Mouse (Mus musculus) stomach, embryonic 16.5 days (tissue): Measurements from ENCODE around the gene Zfp296. TPM values are rescaled to one million over a fixed set of nuclear protein-coding genes. Genes with fewer than 3 reads are reported as not detected.
A peak's percentile ranks its signal among the peaks of the same experiment; 100 is the strongest.

ENCODE experiments used
- ATAC-seq: fragments of 200-750 bp; cut with Nextera tagmentation; 2 replicates; pipeline ENCODE4 v1.8.0; 2017; ENCODE audit warnings: moderate number of reproducible peaks, moderate TSS enrichment; ENCODE audit not compliant: insufficient read depth, low FRiP score
- H3K27ac ChIP-seq: fragments of 300-500 bp; sonication (generic); 2 replicates; pipeline ENCODE4 v1.5.1; 2014; ENCODE audit warnings: low read length
- H3K27me3 ChIP-seq: fragments of 300-500 bp; sonication (generic); 2 replicates; pipeline ENCODE4 v1.6.1; 2014; ENCODE audit warnings: low read length, control low read depth, mixed read lengths; ENCODE audit not compliant: control insufficient read depth, insufficient read depth
- H3K36me3 ChIP-seq: fragments of 300-500 bp; sonication (generic); 2 replicates; pipeline ENCODE4 v1.6.1; 2014; ENCODE audit warnings: low read length; ENCODE audit not compliant: control insufficient read depth, insufficient read depth
- H3K4me1 ChIP-seq: fragments of 300-500 bp; sonication (generic); 2 replicates; pipeline ENCODE4 v1.6.1; 2014; ENCODE audit warnings: low read length, control low read depth, mixed read lengths; ENCODE audit not compliant: control insufficient read depth, insufficient read depth
- H3K4me2 ChIP-seq: fragments of 300-500 bp; sonication (generic); 2 replicates; pipeline ENCODE4 v1.6.1; 2014; ENCODE audit warnings: low read depth, low read length, mixed read lengths
- H3K4me3 ChIP-seq: fragments of 300-500 bp; sonication (generic); replicated peaks from 2 replicates; pipeline ENCODE4 v1.5.1; 2014; ENCODE audit warnings: mild to moderate bottlenecking, low read length
- H3K9ac ChIP-seq: fragments of 300-500 bp; sonication (generic); 2 replicates; pipeline ENCODE4 v1.6.1; 2014; ENCODE audit warnings: low read length
- H3K9me3 ChIP-seq: fragments of 300-500 bp; sonication (generic); replicated peaks from 2 replicates; pipeline ENCODE4 v1.6.1; 2016; ENCODE audit warnings: low read length, control low read depth; ENCODE audit not compliant: control insufficient read depth
- WGBS: fragments of 180-500 bp; shearing (Covaris S2); extraction: QIAGEN DNeasy Blood & Tissue Kit; methylation state at CpG from one replicate; pipeline ENCODE4 v1.1.7; 2014; 5-methylcytosine and 5-hydroxymethylcytosine counted together
- polyA plus RNA-seq: library from polyadenylated mRNA; unstranded; fragments of >200 nt; fragmentation: Nextera tagmentation; extraction: Ambion mirVana; gene quantifications from 2 replicates; pipeline ENCODE4 v1.2.1, GENCODE M21; 2015

The Zfp296 gene
- polyA plus RNA-seq, 1 experiment from 2014 or later, result 2.8 TPM

DNA sequence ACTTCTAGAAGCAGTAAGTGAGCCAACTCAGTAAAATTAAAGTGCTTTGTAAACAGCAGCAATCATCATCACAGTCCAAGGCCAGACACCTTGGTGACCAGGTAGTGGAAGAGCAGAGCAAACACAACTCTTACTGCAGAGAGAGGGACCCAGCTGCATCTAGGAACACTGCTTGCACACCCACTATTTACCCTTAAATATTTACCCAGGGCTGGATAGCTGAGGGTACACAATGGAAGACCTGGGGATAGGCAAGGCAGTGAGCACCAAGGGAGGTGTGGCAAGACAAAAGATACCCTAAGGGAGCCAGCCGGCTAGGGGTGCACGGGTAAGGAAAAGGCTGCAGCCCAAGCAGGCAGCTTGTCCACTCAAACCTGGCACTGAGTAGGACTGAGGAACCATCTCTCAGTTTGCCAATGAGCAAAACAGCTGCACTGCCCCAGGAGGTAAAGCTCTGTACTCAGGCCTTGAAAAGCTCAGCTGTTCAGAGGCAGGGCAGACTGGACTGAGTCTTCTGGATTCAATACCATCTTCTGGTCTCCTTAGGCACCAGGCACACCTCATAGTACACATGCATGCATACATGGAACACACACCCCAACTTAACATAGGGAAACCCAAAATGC is 29.6 kb upstream of the Zfp296 start:
- Histone ChIP-seq H3K27me3 (no peaks in the 10 kb centered on the region), H3K9me3 (no peaks in the 10 kb centered on the region), H3K36me3 (no peaks in the 10 kb centered on the region), H3K9ac (no peak overlapping the region), H3K4me2 (no peak overlapping the region; the same call in 1 of the 2 replicates), H3K27ac (peak overlapping the region; percentile 72), H3K4me3 (no peak overlapping the region), H3K4me1 (peaks cover 46% of the 10 kb centered on the region)
- ATAC-seq, result peak; percentile 80
- 53% methylated on average over 2 of the region's 2 CpGs for WGBS

DNA sequence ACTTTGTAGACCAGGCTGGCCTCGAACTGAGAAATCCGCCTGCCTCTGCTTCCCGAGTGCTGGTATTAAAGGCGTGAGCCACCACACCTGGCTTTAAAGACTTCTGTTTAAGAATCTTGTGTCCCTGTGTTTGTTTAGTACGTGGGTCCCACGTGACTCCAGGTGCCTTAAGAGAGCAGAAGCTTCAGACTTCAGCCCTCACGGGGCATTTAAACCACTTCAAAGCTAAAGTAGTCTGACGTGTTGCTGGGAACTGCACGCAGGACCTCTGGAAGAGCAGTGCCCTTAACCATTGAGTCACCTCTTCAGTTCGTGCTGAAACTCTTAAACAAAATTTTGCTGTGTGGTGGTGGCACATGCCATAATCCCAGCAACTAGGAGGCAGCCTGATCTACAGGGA is 27.7 kb upstream of the Zfp296 start:
- peaks cover 44% of the 10 kb centered on the region for H3K4me1 ChIP-seq
- H3K9me3 ChIP-seq, result no peaks in the 10 kb centered on the region
- H3K4me2 ChIP-seq, result no peak overlapping the region
- no peak overlapping the region for H3K27ac ChIP-seq
- no peaks in the 10 kb centered on the region for H3K27me3 ChIP-seq
- 70% methylated on average over 10 of the region's 10 CpGs for WGBS
- H3K9ac ChIP-seq, result no peak overlapping the region
- H3K4me3 ChIP-seq, result no peak overlapping the region
- no peaks in the 10 kb centered on the region for H3K36me3 ChIP-seq
- ATAC-seq, result no peak

DNA sequence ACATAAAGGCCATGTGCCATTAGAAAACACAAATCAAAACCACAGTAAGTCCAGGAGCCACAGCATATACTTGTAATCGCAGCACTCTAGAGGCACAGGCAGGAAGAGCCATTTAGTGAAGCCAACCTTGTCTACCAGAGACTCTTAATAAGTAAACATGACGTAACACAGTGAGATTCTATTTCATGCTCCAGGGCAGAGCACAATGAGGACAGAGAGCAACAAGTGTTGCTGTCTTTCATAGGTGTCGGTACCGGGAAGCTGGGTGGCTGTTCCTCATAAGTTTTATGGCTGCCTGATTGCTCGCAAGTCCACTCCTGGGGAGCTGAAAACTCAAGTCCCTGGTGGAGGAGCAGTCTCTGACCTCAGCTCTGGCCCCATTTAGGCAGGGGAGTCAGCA is 25.5 kb upstream of the Zfp296 start:
- ATAC-seq, result no peak
- H3K36me3 ChIP-seq, result no peaks in the 10 kb centered on the region
- H3K9ac ChIP-seq, result no peak overlapping the region
- WGBS, result 66% methylated on average over 5 of the region's 5 CpGs
- H3K27me3 ChIP-seq, result no peaks in the 10 kb centered on the region
- no peak overlapping the region for H3K4me2 ChIP-seq
- H3K9me3 ChIP-seq, result no peaks in the 10 kb centered on the region
- peaks cover 30% of the 10 kb centered on the region for H3K4me1 ChIP-seq
- H3K27ac ChIP-seq, result no peak overlapping the region
- H3K4me3 ChIP-seq, result no peak overlapping the region

DNA sequence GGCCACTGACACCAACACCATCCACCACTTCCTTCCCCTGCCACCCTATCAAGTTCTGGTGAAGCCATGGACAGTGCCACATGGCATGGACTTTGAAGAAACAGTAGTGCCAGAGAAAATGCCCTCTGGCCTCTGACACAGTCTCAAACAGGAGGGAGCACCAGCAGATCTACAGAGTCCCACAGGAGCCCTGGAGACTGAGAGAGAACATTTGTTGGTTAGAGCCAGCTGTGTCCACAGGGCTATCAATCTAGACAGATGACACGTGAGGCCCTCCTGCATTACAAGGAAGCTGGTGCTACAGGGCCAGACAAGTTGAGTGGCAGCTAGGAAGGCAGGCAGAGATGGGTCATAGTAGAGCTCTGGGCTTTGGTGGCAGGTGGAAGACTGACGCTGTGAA is 24.6 kb upstream of the Zfp296 start:
- Histone ChIP-seq H3K27ac (0 out of 2 replicates have a peak overlapping the region, but pooled peaks have one; percentile 8), H3K4me1 (peaks cover 22% of the 10 kb centered on the region), H3K36me3 (no peaks in the 10 kb centered on the region), H3K27me3 (no peaks in the 10 kb centered on the region), H3K4me3 (no peak overlapping the region), H3K9ac (no peak overlapping the region), H3K4me2 (no peak overlapping the region), H3K9me3 (no peaks in the 10 kb centered on the region)
- 36% methylated on average over 2 of the region's 2 CpGs for WGBS
- peak; percentile 82 for ATAC-seq

DNA sequence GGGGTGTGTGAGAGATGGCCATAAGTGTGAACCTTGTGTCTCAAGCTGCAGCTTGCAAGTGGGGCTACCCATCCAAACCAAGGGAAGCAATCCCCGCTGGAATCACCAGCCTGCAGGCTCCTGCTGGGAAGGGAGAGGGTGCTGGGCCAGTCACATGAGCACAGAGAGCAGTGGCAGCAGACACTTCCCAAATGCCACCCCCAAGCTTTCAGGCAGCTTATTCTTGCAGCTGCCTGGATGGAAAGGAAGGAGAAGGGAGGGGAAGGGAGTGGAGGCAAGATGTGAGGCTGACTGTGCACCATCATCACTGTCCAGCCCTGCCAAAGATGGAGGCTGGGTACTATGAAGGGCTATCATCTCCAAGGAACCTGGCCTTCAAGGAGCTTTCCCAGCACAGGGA is 22.9 kb upstream of the Zfp296 start:
- no peak overlapping the region for H3K4me2 ChIP-seq
- H3K4me3 ChIP-seq, result no peak overlapping the region
- no peak overlapping the region for H3K9ac ChIP-seq
- H3K9me3 ChIP-seq, result no peaks in the 10 kb centered on the region
- H3K27ac ChIP-seq, result no peak overlapping the region
- peaks cover 26% of the 10 kb centered on the region for H3K4me1 ChIP-seq
- 67% methylated on average over 1 of the region's 1 CpGs for WGBS
- no peaks in the 10 kb centered on the region for H3K27me3 ChIP-seq
- ATAC-seq, result no peak
- no peaks in the 10 kb centered on the region for H3K36me3 ChIP-seq

DNA sequence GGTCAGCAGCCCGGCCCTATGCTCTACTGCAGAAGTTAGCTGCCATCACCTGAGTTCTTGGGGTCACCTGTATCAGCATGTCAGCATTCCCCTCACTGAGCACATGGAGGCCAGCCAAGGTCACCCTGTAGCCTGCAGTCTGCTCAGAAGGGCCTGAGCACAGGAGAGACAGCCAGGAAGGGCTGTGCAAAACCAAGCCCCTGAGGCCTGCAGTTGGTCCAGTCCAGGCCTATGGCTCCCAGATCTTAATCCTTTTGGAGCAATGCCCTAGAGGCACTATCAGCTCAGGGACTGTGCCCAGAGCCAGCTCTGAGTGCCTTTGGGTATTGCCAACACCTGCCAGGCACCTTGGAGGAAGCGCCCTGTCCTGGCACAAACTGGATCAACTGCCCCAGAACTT is 20.0 kb upstream of the Zfp296 start:
- H3K4me1 ChIP-seq, result peaks cover 48% of the 10 kb centered on the region
- 77% methylated on average over 2 of the region's 2 CpGs for WGBS
- ATAC-seq, result no peak
- H3K27ac ChIP-seq, result no peak overlapping the region
- H3K9me3 ChIP-seq, result no peaks in the 10 kb centered on the region
- no peaks in the 10 kb centered on the region for H3K36me3 ChIP-seq
- H3K4me3 ChIP-seq, result no peak overlapping the region
- H3K27me3 ChIP-seq, result no peaks in the 10 kb centered on the region
- H3K4me2 ChIP-seq, result no peak overlapping the region
- H3K9ac ChIP-seq, result no peak overlapping the region

DNA sequence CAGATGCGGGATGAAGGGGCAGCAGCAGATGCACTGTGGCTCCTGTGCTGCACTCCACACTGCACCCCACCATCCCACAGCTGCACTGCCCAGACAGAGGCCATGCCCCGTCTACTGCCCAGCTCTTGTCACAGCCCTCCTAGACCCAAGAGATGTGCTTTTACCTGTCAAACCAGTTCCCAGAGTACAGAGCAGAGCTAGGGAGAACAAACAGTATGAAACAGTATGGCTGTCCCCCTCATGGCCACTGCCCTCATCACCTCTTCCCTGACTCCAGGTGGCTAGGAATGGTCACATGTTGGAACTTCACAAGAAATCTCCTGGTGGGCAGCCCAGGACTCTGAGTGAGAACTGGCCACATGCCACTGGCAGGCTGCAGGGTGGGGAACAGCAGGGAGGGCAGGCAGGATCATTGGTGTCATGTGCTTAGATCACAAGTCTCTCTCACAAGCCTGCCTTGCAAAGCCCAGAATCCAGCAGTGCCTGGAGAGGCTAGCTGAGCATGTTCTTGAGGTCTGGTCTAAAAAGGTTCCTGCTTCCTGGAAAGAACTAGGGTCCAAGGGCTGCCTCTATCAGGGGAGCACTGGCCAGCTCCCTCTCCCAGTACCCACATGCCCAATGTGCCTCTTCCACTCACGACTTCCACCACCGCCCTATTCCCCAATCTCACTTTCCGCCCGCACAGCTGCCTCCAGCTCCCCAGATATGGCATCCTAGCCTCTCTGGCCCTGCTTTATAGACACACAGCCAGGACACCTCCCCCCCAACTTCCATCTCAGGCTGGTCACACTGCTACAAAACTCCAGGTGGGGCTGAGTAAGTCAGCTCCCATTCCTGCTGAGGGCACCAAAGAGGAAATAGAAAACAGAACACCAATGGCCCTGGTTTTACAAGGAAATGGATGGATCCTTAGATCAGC is 18.8 kb upstream of the Zfp296 start:
- 80% methylated on average over 6 of the region's 6 CpGs for WGBS
- no peak for ATAC-seq
- H3K4me1 ChIP-seq, result peaks cover 44% of the 10 kb centered on the region
- peak overlapping the region; percentile 43; the same call in 1 of the 2 replicates for H3K9ac ChIP-seq
- H3K36me3 ChIP-seq, result no peaks in the 10 kb centered on the region
- H3K4me3 ChIP-seq, result no peak overlapping the region
- H3K27me3 ChIP-seq, result no peaks in the 10 kb centered on the region
- no peak overlapping the region for H3K4me2 ChIP-seq
- H3K27ac ChIP-seq, result peak overlapping the region; percentile 28
- H3K9me3 ChIP-seq, result no peaks in the 10 kb centered on the region

DNA sequence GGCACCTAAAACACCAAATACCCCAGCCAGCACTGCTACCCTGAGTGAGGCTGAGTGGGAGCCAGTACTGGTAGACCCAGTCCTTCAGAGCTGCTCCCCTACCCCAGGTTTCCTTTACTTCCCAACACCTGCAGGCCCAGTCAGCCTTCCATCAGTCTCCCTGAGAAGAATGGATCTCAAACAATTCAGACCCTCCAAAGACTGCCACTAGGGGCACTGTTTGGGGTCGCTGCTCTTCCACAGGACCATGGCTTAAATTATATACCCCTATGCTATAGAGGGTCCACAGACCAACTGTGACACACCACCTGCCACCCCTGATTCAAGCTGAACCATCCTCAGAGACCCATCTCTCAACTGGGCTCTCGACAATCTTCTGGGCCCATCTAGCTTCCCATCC is 18.1 kb upstream of the Zfp296 start:
- H3K4me3 ChIP-seq, result no peak overlapping the region
- no peaks in the 10 kb centered on the region for H3K36me3 ChIP-seq
- H3K9ac ChIP-seq, result no peak overlapping the region
- H3K4me2 ChIP-seq, result no peak overlapping the region
- no peaks in the 10 kb centered on the region for H3K27me3 ChIP-seq
- peak overlapping the region; percentile 28; the same call in 1 of the 2 replicates for H3K27ac ChIP-seq
- H3K4me1 ChIP-seq, result peaks cover 50% of the 10 kb centered on the region
- H3K9me3 ChIP-seq, result no peaks in the 10 kb centered on the region
- 46% methylated on average over 2 of the region's 2 CpGs for WGBS
- ATAC-seq, result no peak
